Mouse (Mus musculus): ENCODE measurements around the gene Ythdf1. TPM values are rescaled to one million over a fixed set of nuclear protein-coding genes. Genes with fewer than 3 reads are reported as not detected.

The Ythdf1 gene
- 117 TPM for polyA plus RNA-seq (2017; shearing (Covaris generic))

DNA sequence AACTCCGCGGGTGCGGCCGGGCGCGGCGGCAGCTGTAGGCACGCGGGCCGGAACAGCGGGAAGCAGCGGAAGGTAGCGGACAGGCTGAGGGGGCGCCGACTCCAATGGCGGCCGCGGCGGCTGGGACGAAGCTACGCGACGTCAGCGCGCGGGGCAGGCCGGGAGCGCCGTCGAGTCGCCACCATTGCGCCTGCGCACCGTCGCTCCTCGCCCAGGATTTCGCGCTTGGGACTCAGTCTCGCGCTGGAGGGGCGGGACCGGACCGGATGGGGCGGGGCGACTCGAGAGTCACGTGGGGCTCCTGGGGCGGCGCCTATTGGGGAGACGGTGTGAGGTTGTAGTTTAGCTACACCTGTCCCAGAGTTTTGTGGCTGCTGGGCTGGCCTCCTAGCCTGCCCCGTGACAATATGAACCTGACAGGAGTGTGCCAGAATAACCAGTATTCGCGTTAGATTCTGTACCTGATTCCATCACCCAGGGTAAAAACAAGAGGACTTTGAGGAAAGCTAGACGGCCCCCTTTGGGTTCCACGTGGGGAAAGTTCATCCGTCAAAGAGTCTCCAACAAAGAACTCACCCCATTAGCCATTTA, at the start of gene Ythdf1:
Gene Ythdf1 (minus strand): TSS at position 140 of the 591 bp plus-strand sequence.

GRCm38 (mm10) chr2:180967010-180967763, 46.4 kb upstream of the Ythdf1 start, which contains the start of gene Arfgap1:
Arfgap1 (plus strand) TSS chr2:180967225.

DNA sequence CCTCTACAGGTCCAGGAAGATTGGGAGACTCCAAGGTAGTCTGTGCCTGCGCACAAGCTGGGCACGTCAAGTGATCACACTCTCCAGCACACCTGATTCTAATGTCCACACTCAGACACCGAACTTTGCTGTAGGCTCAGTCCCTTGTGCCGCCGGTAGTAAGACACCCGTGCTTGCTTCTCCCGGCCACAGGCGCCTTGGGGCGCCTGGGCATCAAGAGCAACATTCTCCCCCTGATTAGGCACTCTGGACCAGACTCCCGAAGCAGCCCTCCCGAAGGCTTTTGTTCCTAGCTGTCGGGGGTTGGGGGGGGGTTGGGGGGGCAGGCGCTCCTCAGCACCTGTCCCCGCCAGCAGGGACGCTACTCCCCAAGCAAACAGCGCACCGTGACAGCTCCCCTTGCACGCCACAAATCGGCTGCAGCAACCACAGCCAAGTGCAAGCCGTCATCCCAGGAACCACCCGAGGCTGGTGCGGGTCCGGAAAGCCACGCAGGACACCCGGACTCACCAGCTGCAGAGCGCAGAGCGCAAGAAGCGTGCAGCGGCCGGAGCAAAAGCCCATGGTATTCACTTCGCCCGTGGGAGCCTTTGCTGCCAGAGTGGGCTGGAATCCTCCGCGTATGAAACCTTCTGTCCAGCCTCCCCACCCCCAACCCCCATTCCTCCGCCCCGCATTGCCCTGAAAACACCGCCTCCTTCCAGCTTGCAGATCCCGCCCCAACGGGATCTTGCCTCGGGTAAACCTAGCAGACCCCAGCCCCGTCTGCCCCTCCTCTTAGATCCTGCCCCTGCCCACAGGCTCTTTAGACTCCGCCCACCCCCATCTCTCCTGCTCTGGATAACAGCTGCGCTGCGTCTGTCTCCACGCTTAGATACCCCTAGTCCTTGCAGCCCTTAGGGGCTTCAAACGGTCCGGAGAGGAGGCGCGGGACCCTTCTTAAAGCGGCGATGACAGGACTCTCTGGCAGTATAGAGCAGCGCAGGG, 33.6 kb upstream of the Ythdf1 start, which contains the start of gene Nkain4:
Gene Nkain4 (minus strand): TSS at position 639 of the 987 bp plus-strand sequence.

DNA sequence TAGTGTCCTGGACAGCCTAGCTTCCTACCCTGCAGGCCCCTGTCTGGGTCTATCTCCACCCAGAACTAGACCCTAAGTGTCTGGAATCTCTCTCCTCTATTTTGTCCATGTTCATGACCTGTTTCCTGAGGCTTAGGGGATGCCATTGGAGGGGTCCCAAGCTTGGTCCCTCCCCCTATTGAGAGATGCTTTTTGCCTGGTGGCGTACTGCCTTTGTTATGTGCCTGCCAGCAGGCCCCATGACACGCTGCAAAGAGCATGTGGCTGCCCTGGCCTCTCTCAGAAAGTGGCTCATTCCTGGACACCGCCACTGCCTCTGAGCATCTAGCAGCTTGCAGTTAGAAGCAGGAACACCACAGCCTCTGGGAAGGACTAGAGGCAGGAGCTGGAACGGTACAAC, 8.0 kb upstream of the Ythdf1 start, which contains the start of gene Birc7:
Gene Birc7 (plus strand): TSS at position 301 of the 400 bp plus-strand sequence.

Other genes with a start within 250 kb of the Ythdf1 start
- 41.2 TPM for gene Dido1, start 210.9 kb downstream of the Ythdf1 start, polyA plus RNA-seq (2017; shearing (Covaris generic))
- gene Gid8, start 210.8 kb downstream of the Ythdf1 start, polyA plus RNA-seq (2017; shearing (Covaris generic)): 24.9 TPM
- gene Slc17a9, start 195.7 kb downstream of the Ythdf1 start, polyA plus RNA-seq (2017; shearing (Covaris generic)): 57.4 TPM
- gene Bhlhe23, start 144.0 kb downstream of the Ythdf1 start, polyA plus RNA-seq (2017; shearing (Covaris generic)): not detected
- gene Birc7, start 8.1 kb upstream of the Ythdf1 start, polyA plus RNA-seq (2017; shearing (Covaris generic)): not detected
- not detected for gene Nkain4, start 33.8 kb upstream of the Ythdf1 start, polyA plus RNA-seq (2017; shearing (Covaris generic))
- 68.9 TPM for gene Arfgap1, start 46.3 kb upstream of the Ythdf1 start, polyA plus RNA-seq (2017; shearing (Covaris generic))
- 1.5 TPM for gene Col20a1, start 65.6 kb upstream of the Ythdf1 start, polyA plus RNA-seq (2017; shearing (Covaris generic))
- not detected for gene Chrna4, start 122.6 kb upstream of the Ythdf1 start, polyA plus RNA-seq (2017; shearing (Covaris generic))
- not detected for gene Kcnq2, start 214.4 kb upstream of the Ythdf1 start, polyA plus RNA-seq (2017; shearing (Covaris generic))
- not detected for gene Eef1a2, start 236.1 kb upstream of the Ythdf1 start, polyA plus RNA-seq (2017; shearing (Covaris generic))

Data from naive thymus-derived CD4-positive, alpha-beta T cell, adult 5 months (primary cell).